Mouse (Mus musculus): ENCODE measurements around the gene Cd63. TPM values are rescaled to one million over a fixed set of nuclear protein-coding genes. Genes with fewer than 3 reads are reported as not detected.
A peak's percentile ranks its signal among the peaks of the same experiment; 100 is the strongest.

Cd63 gene
- polyA plus RNA-seq, 1 experiment from 2014 or later, result 141 TPM

DNA sequence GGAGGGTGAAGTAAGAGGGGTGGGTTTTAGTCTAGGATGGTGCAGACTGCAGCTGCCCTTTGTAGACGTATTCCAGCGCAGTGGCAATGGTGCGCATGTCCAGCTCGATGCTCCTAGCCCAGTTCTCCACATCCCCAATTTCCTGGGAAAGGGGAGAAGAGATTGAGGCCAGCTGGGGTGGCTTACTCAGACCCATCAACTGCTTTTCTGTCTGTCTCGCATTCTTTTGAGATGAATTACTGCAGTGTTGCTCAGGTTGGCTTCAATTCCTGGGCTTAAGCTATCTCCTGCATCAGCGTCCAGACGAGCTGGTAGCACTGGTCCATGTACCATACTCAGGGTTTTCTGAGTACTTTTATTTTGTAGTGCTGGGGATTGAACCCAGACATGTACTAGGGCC is 19.2 kb downstream of the Cd63 start:
- no peak overlapping the region for H3K4me2 ChIP-seq (replicated peaks)
- H3K9ac ChIP-seq (replicated peaks), result no peak overlapping the region; the same call in 1 of the 2 replicates
- 82% methylated on average over 7 of the region's 7 CpGs for WGBS
- no peak for ATAC-seq
- no peaks in the 10 kb centered on the region for H3K27me3 ChIP-seq
- H3K36me3 ChIP-seq, result peaks cover 14% of the 10 kb centered on the region
- no peak overlapping the region for H3K4me3 ChIP-seq (replicated peaks)
- H3K9me3 ChIP-seq, result no peaks in the 10 kb centered on the region
- peak overlapping the region; percentile 47; the same call in 1 of the 2 replicates for H3K27ac ChIP-seq
- peaks cover 46% of the 10 kb centered on the region for H3K4me1 ChIP-seq (replicated peaks)

DNA sequence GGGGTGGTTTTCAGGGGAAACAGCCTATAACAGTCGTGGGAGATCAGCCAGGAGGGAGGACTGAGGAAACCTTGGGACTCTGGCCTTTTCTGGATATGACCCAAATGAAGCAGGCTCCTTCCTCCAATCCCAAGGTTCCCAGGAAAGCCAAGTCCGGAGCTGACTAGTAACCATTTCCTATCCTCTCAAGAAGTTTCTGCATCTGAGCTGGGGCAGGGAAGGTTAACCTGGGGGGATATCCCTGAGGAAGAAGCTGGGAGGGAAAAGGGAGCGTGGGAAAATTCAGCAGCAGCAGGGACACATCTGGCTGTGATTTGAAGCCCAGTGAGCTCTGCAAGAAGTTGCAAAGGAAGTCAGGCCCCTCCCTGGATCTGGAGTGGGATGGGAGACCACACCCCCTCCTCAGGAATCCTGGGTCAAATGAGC is 20.0 kb downstream of the Cd63 start:
- Histone ChIP-seq H3K36me3 (peaks cover 14% of the 10 kb centered on the region), H3K9ac (replicated peaks) (no peak overlapping the region), H3K4me2 (replicated peaks) (no peak overlapping the region), H3K27ac (no peak overlapping the region), H3K4me3 (replicated peaks) (no peak overlapping the region), H3K9me3 (no peaks in the 10 kb centered on the region), H3K27me3 (no peaks in the 10 kb centered on the region), H3K4me1 (replicated peaks) (peaks cover 46% of the 10 kb centered on the region)
- 86% methylated on average over 3 of the region's 3 CpGs for WGBS
- ATAC-seq, result no peak

- H3K9me3 ChIP-seq, result no peaks in the 10 kb centered on the region
- no peaks in the 10 kb centered on the region; the same call in 1 of the 2 replicates for H3K27me3 ChIP-seq
- H3K4me2 ChIP-seq (replicated peaks), result no peak overlapping the region
- H3K4me3 ChIP-seq (replicated peaks), result no peak overlapping the region
- no peak overlapping the region for H3K9ac ChIP-seq (replicated peaks)
- peaks cover 14% of the 10 kb centered on the region for H3K36me3 ChIP-seq
- ATAC-seq, result no peak
- H3K4me1 ChIP-seq (replicated peaks), result peaks cover 46% of the 10 kb centered on the region
- no peak overlapping the region for H3K27ac ChIP-seq
- 65% methylated on average over 1 of the region's 1 CpGs for WGBS
Measured at GRCm38 (mm10) chr10:128921251-128921650, 20.5 kb downstream of the Cd63 start.

DNA sequence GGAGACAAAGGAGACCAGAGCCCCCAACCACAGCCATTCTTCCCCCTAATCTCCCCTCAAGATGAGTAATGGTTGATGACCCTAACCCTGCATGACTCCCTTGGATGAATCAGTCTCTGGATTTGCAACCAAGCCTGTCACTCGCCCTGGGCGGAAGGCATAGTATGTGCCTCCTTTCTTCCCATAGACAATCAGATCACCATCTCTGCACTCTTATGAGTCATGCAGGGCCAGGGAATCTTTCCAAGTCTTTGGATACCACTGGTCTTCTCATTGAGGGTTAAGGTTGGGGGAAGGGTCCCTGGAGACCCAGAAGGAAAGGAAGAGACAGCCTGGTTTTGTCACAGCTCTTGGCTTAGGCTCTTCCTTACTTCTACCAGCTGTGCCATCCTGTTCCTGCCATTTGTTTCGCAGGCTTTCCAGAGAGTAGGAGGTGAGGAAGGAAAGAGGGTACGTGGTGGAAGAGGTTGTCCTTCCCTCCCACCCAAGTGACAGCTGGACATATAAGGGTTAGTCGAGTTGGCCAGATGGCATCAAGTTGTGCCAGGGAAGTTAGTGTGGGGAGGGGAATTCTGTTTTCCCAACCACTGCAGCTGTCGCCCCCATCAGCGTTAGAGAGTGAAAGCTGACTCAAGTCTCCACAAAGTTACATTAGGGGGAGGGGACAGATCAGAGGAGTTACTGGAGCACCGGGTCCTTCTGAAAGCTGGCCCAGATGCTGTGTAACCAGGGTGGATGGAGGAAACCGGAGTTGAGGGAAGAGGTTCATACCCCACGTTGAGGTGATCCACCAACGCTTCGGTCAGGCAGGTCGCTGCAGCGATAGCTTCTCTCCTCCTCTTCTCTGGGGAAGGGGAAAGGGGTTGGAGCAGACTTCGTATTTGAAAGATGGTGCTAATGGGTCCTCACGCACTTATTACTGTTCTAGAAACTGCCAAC is 21.4 kb downstream of the Cd63 start:
- peaks cover 46% of the 10 kb centered on the region for H3K4me1 ChIP-seq (replicated peaks)
- no peaks in the 10 kb centered on the region for H3K9me3 ChIP-seq
- peak overlapping the region; percentile 87 for H3K9ac ChIP-seq (replicated peaks)
- ATAC-seq, result no peak
- H3K36me3 ChIP-seq, result peaks cover 14% of the 10 kb centered on the region
- 75% methylated on average over 16 of the region's 16 CpGs for WGBS
- peak overlapping the region; percentile 72 for H3K4me2 ChIP-seq (replicated peaks)
- peak overlapping the region; percentile 94; the same call in 1 of the 2 replicates for H3K27ac ChIP-seq
- H3K27me3 ChIP-seq, result no peaks in the 10 kb centered on the region; the same call in 1 of the 2 replicates
- peak overlapping the region; percentile 92 for H3K4me3 ChIP-seq (replicated peaks)

GRCm38 (mm10) chr10:128922822-128923012 is 21.9 kb downstream of the Cd63 start, which contains the start of gene Rdh5:
Gene Rdh5 (minus strand): TSS chr10:128922888.
- Histone ChIP-seq H3K4me3 (replicated peaks) (peak within 1 kb of the TSS; percentile 92), H3K4me1 (replicated peaks) (peaks cover 46% of the 10 kb centered on the region), H3K27ac (peak within 1 kb of the TSS; percentile 94), H3K27me3 (peaks cover 4% of the 10 kb centered on the region; the same call in 1 of the 2 replicates), H3K9me3 (no peaks in the 10 kb centered on the region), H3K4me2 (replicated peaks) (peak within 1 kb of the TSS; percentile 72), H3K9ac (replicated peaks) (peak within 1 kb of the TSS; percentile 87), H3K36me3 (peaks cover 9% of the 10 kb centered on the region)
- 21% methylated on average over 1 of the region's 1 CpGs for WGBS
- no peak for ATAC-seq

DNA sequence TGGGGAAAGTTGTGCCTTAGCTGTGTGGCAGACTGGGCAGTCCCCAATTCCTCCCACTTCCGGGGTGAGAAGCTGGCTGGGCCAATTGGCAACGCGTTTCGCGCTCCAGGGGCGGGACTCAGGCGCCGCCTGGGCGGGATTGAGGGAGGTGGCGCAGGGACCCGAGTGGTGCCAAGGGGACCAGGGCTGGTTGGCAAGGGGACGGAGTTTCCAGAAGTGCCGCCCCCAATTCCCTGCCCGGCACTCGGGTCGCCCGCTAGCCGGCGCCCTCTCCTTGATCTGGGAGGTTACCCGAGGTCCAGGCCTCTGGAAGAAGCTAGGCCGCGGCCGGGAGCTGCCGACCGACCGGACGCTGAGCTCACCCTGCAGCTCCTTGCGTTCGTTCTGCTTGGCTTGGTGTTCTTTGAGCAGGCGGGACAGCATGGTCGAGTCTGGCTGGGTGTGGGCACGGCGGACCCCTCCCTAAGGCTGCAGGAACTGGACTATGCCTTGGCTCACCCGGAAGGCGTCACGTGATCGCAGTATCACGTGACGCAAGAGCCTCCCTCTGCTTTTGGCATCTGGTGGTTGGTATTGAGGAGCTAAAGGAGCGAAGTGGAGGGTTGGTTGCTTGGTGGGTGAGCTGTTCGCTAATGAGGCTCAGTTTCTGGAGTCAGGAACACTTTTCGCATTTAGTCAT is 22.4 kb downstream of the Cd63 start:
- peaks cover 4% of the 10 kb centered on the region for H3K36me3 ChIP-seq
- ATAC-seq, result peak; percentile 97
- peak overlapping the region; percentile 94 for H3K27ac ChIP-seq
- H3K9ac ChIP-seq (replicated peaks), result peak overlapping the region; percentile 87
- H3K4me3 ChIP-seq (replicated peaks), result peak overlapping the region; percentile 92
- peaks cover 8% of the 10 kb centered on the region; the same call in 1 of the 2 replicates for H3K27me3 ChIP-seq
- no peaks in the 10 kb centered on the region for H3K9me3 ChIP-seq
- peak overlapping the region; percentile 72 for H3K4me2 ChIP-seq (replicated peaks)
- H3K4me1 ChIP-seq (replicated peaks), result peaks cover 49% of the 10 kb centered on the region
- WGBS, result under 1% methylated on average over 39 of the region's 42 CpGs

GRCm38 (mm10) chr10:128923935-128924334 is 23.1 kb downstream of the Cd63 start, which contains the start of gene Bloc1s1:
Gene Bloc1s1 (minus strand): TSS chr10:128924035.
- H3K9ac ChIP-seq (replicated peaks), result peak within 1 kb of the TSS; percentile 87
- peaks cover 43% of the 10 kb centered on the region for H3K4me1 ChIP-seq (replicated peaks)
- H3K27ac ChIP-seq, result peak within 1 kb of the TSS; percentile 94
- WGBS, result 72% methylated on average over 9 of the region's 9 CpGs
- no peaks in the 10 kb centered on the region; the same call in none of the 2 replicates for H3K36me3 ChIP-seq
- ATAC-seq, result no peak
- H3K4me3 ChIP-seq (replicated peaks), result peak within 1 kb of the TSS; percentile 92
- H3K4me2 ChIP-seq (replicated peaks), result peak within 1 kb of the TSS; percentile 72
- H3K9me3 ChIP-seq, result no peaks in the 10 kb centered on the region
- H3K27me3 ChIP-seq, result peaks cover 10% of the 10 kb centered on the region; the same call in 1 of the 2 replicates

DNA sequence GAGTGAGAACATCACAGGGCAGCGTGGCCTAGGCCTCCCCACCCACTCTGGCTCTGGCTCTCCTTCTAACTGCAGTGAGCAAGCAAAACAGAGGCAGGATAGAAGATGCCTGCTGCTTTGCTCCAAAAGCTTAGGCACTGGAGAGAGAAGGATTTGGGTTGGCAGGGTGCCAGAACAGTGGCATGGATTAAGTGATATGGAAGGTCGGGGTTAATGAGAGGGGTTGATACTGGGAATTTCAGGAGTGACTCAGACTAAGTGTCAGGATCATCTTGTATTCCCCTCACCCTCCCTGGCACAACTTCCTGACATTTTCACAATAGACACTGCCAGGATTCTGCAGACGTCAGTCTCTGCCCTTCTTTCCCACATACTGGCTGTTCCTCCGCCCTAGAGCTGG is 27.6 kb downstream of the Cd63 start:
- WGBS, result 35% methylated on average over 4 of the region's 4 CpGs
- H3K9ac ChIP-seq (replicated peaks), result no peak overlapping the region
- H3K27ac ChIP-seq, result no peak overlapping the region
- H3K27me3 ChIP-seq, result peaks cover 46% of the 10 kb centered on the region
- H3K36me3 ChIP-seq, result no peaks in the 10 kb centered on the region
- no peak for ATAC-seq
- peaks cover 18% of the 10 kb centered on the region for H3K4me1 ChIP-seq (replicated peaks)
- no peaks in the 10 kb centered on the region for H3K9me3 ChIP-seq
- no peak overlapping the region for H3K4me2 ChIP-seq (replicated peaks)
- H3K4me3 ChIP-seq (replicated peaks), result no peak overlapping the region

GRCm38 (mm10) chr10:128929638-128930378 is 29.0 kb downstream of the Cd63 start:
- Histone ChIP-seq H3K27ac (no peak overlapping the region), H3K9me3 (no peaks in the 10 kb centered on the region), H3K4me2 (replicated peaks) (no peak overlapping the region), H3K9ac (replicated peaks) (no peak overlapping the region), H3K4me1 (replicated peaks) (peaks cover 22% of the 10 kb centered on the region), H3K36me3 (no peaks in the 10 kb centered on the region), H3K27me3 (peaks cover 61% of the 10 kb centered on the region), H3K4me3 (replicated peaks) (no peak overlapping the region)
- WGBS, result 67% methylated on average over 7 of the region's 7 CpGs
- 0 out of 2 replicates have a peak, but pooled peaks have one; percentile 27 for ATAC-seq

DNA sequence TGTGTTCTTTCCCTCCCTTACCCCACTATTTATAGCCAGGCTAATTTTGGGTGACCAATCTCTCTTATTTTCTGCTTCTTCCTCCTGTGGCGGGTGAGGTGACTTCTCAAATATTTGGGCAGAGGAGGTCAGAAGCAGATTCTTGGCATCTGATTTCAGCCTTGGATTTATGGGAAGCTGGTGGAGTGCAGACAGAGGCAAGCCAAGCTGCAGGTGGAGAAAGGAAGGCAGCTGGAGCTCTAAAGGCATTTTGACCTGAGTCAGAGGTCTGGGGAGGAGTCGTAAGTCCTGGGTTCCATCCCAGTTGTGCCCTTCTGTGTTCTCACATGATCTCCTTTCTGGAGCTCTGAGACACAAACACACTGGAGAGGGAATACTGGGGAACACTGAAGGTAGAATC is 30.7 kb downstream of the Cd63 start:
- H3K27ac ChIP-seq, result no peak overlapping the region
- H3K9ac ChIP-seq (replicated peaks), result no peak overlapping the region
- no peak for ATAC-seq
- peaks cover 22% of the 10 kb centered on the region for H3K4me1 ChIP-seq (replicated peaks)
- no peaks in the 10 kb centered on the region for H3K9me3 ChIP-seq
- H3K27me3 ChIP-seq, result peaks cover 75% of the 10 kb centered on the region
- no peaks in the 10 kb centered on the region for H3K36me3 ChIP-seq
- no peak overlapping the region for H3K4me3 ChIP-seq (replicated peaks)
- WGBS, result 75% methylated on average over 2 of the region's 2 CpGs
- H3K4me2 ChIP-seq (replicated peaks), result no peak overlapping the region

- Histone ChIP-seq H3K4me2 (replicated peaks) (peak within 1 kb of the TSS; percentile 76), H3K9ac (replicated peaks) (peak within 1 kb of the TSS; percentile 54), H3K4me1 (replicated peaks) (peaks cover 15% of the 10 kb centered on the region), H3K27me3 (peaks cover 66% of the 10 kb centered on the region), H3K36me3 (no peaks in the 10 kb centered on the region), H3K27ac (no peak within 1 kb of the TSS), H3K9me3 (no peaks in the 10 kb centered on the region), H3K4me3 (replicated peaks) (peak within 1 kb of the TSS; percentile 47)
- WGBS, result under 1% methylated on average over 26 of the region's 26 CpGs
- peak; percentile 82 for ATAC-seq
Measured at GRCm38 (mm10) chr10:128933574-128933973, 32.8 kb downstream of the Cd63 start, which contains the start of gene Itga7. Gene Itga7 (plus strand): TSS chr10:128933818.
